In genomic region chr3:131315957-131316510, GRCm38 (mm10) we compare ENCODE assay signal across 15 mouse cellular contexts. TPM values are rescaled to one million over a fixed set of nuclear protein-coding genes. Genes with fewer than 3 reads are reported as not detected.
DNase-seq lines count a peak whose midpoint lies in the region; ATAC-seq and TF ChIP-seq lines count a peak whose summit lies in the region.
"Had no signal": no experiment of that assay in that cellular context is flagged by ENCODE, and none has a peak within 500 bp of the region (broad histone marks: within the 10 kb centered on the region; RNA-seq: fewer than 3 reads in every experiment).

No protein-coding gene starts in this region.

- WGBS in forebrain, embryonic 12.5 days = 49% methylated on average over 4 of the region's 4 CpGs
- WGBS in forebrain, postnatal 0 days = 45% methylated on average over 4 of the region's 4 CpGs
- 43% methylated on average over 4 of the region's 4 CpGs for WGBS in kidney, embryonic 14.5 days
- WGBS in embryonic facial prominence, embryonic 14.5 days = 60% methylated on average over 4 of the region's 4 CpGs
- 52% methylated on average over 4 of the region's 4 CpGs for WGBS in limb, embryonic 14.5 days

- H3K4me1 ChIP-seq in forebrain, embryonic 12.5 days = peaks cover 9% of the 10 kb centered on the region
- no peaks in the 10 kb centered on the region for H3K4me1 ChIP-seq in forebrain, postnatal 0 days (ENCODE audit: insufficient read depth)
- H3K4me1 ChIP-seq in kidney, embryonic 14.5 days (ENCODE audit: control insufficient read depth, insufficient read depth, low read length) = no peaks in the 10 kb centered on the region
- H3K4me1 ChIP-seq in embryonic facial prominence, embryonic 14.5 days (ENCODE audit: control insufficient read depth, insufficient read depth, low read length) = peaks cover 4% of the 10 kb centered on the region; the same call in 1 of the 2 replicates
- H3K4me1 ChIP-seq in limb, embryonic 14.5 days (ENCODE audit: control insufficient read depth, insufficient read depth, low read length) = peaks cover 12% of the 10 kb centered on the region

- TF ChIP-seq CTCF in forebrain, postnatal 0 days (IDR thresholded peaks at IDR 0.05; ENCODE audit: low read depth) = no peak

- TF ChIP-seq POLR2A in limb, embryonic 14.5 days (IDR thresholded peaks at IDR 0.05; ENCODE audit: borderline replicate concordance, extremely low read depth, insufficient read depth, insufficient read length) = no peak

- intact Hi-C loops in left cerebral cortex, postnatal 4 days (cut with DNase I) = no loop called here

- H3K9ac ChIP-seq in forebrain, embryonic 12.5 days = no peak overlapping the region
- no peak overlapping the region for H3K9ac ChIP-seq in forebrain, postnatal 0 days
- H3K9ac ChIP-seq in kidney, embryonic 14.5 days (ENCODE audit: low read depth, low read length) = no peak overlapping the region
- H3K9ac ChIP-seq in embryonic facial prominence, embryonic 14.5 days (ENCODE audit: low read depth, low read length) = no peak overlapping the region
- H3K9ac ChIP-seq in limb, embryonic 14.5 days (ENCODE audit: low read depth, low read length, severe bottlenecking) = no peak overlapping the region
- H3K9ac ChIP-seq: liver, postnatal 0 days had no signal

- ATAC-seq in forebrain, embryonic 12.5 days (ENCODE audit: low FRiP score) = 0 out of 2 replicates have a peak, but pooled peaks have one; percentile 17
- no peak for ATAC-seq in forebrain, postnatal 0 days
- ATAC-seq in kidney, embryonic 14.5 days (ENCODE audit: low FRiP score, low TSS enrichment) = 0 out of 2 replicates have a peak, but pooled peaks have one; percentile 40
- ATAC-seq in embryonic facial prominence, embryonic 14.5 days (ENCODE audit: low read depth) = peak; percentile 53; the same call in 1 of the 2 replicates
- ATAC-seq in limb, embryonic 14.5 days (ENCODE audit: low FRiP score, low read depth) = no peak
- ATAC-seq: liver, postnatal 0 days had no signal

- no peak overlapping the region for H3K27ac ChIP-seq in forebrain, embryonic 12.5 days
- H3K27ac ChIP-seq in forebrain, postnatal 0 days (ENCODE audit: low read depth, low read length) = no peak overlapping the region
- H3K27ac ChIP-seq in kidney, embryonic 14.5 days (ENCODE audit: low read depth, low read length) = no peak overlapping the region
- H3K27ac ChIP-seq in embryonic facial prominence, embryonic 14.5 days (replicated peaks; ENCODE audit: low read depth, low read length) = no peak overlapping the region
- H3K27ac ChIP-seq in limb, embryonic 14.5 days (replicated peaks; ENCODE audit: low read depth, low read length) = no peak overlapping the region
- H3K27ac ChIP-seq: gastrocnemius, adult 2 months; kidney, postnatal 0 days had no signal

- H3K36me3 ChIP-seq in forebrain, embryonic 12.5 days (replicated peaks) = no peaks in the 10 kb centered on the region
- no peaks in the 10 kb centered on the region for H3K36me3 ChIP-seq in forebrain, postnatal 0 days (ENCODE audit: insufficient read depth)
- H3K36me3 ChIP-seq in kidney, embryonic 14.5 days (ENCODE audit: control insufficient read depth, insufficient read depth, low read length) = no peaks in the 10 kb centered on the region
- H3K36me3 ChIP-seq in embryonic facial prominence, embryonic 14.5 days (ENCODE audit: control insufficient read depth, insufficient read depth, low read length) = no peaks in the 10 kb centered on the region
- no peaks in the 10 kb centered on the region for H3K36me3 ChIP-seq in limb, embryonic 14.5 days (ENCODE audit: control insufficient read depth, insufficient read depth, low read length)

- no peak overlapping the region for H3K4me3 ChIP-seq in forebrain, embryonic 12.5 days (replicated peaks)
- no peak overlapping the region for H3K4me3 ChIP-seq in forebrain, postnatal 0 days (ENCODE audit: low read depth, low read length)
- no peak overlapping the region for H3K4me3 ChIP-seq in kidney, embryonic 14.5 days (ENCODE audit: low read length)
- no peak overlapping the region for H3K4me3 ChIP-seq in embryonic facial prominence, embryonic 14.5 days (ENCODE audit: low read depth, low read length)
- H3K4me3 ChIP-seq in limb, embryonic 14.5 days (replicated peaks; ENCODE audit: low read length) = no peak overlapping the region
- H3K4me3 ChIP-seq: gastrocnemius, adult 2 months had no signal

- H3K4me2 ChIP-seq in forebrain, embryonic 12.5 days = no peak overlapping the region
- H3K4me2 ChIP-seq in forebrain, postnatal 0 days (ENCODE audit: low read depth) = no peak overlapping the region
- no peak overlapping the region for H3K4me2 ChIP-seq in kidney, embryonic 14.5 days (replicated peaks; ENCODE audit: low read depth, low read length)
- no peak overlapping the region for H3K4me2 ChIP-seq in embryonic facial prominence, embryonic 14.5 days (ENCODE audit: low read depth, low read length)
- H3K4me2 ChIP-seq in limb, embryonic 14.5 days (replicated peaks; ENCODE audit: low read depth, low read length, severe bottlenecking) = peak overlapping the region; percentile 13; the same call in 1 of the 2 replicates

- H3K27me3 ChIP-seq in forebrain, embryonic 12.5 days = no peaks in the 10 kb centered on the region; the same call in 1 of the 2 replicates
- no peaks in the 10 kb centered on the region for H3K27me3 ChIP-seq in forebrain, postnatal 0 days (ENCODE audit: insufficient read depth, low read length)
- H3K27me3 ChIP-seq in kidney, embryonic 14.5 days (ENCODE audit: control insufficient read depth, insufficient read depth, low read length) = no peaks in the 10 kb centered on the region
- H3K27me3 ChIP-seq in embryonic facial prominence, embryonic 14.5 days (replicated peaks; ENCODE audit: control insufficient read depth, insufficient read depth, low read length) = no peaks in the 10 kb centered on the region
- no peaks in the 10 kb centered on the region for H3K27me3 ChIP-seq in limb, embryonic 14.5 days (ENCODE audit: control insufficient read depth, insufficient read depth, low read length)

- DNase-seq in forebrain, postnatal 0 days = no peak
- DNase-seq in kidney, adult 9 months = no peak
- DNase-seq in embryonic facial prominence, embryonic 14.5 days (ENCODE audit: low spot score) = peak; percentile 40
- DNase-seq in limb, embryonic 14.5 days (ENCODE audit: low spot score) = no peak
- no peak for DNase-seq in left cerebral cortex, postnatal 4 days
- DNase-seq in urinary bladder, postnatal 14 days (ENCODE audit: low spot score) = no peak
- DNase-seq: adrenal gland, postnatal 25 days; gastrocnemius, adult 2 months; layer of hippocampus, adult 9-11 months; liver, postnatal 0 days; spleen, adult 18-20 months had no signal

- H3K9me3 ChIP-seq in forebrain, embryonic 12.5 days = no peaks in the 10 kb centered on the region
- H3K9me3 ChIP-seq in forebrain, postnatal 0 days (ENCODE audit: low read length) = no peaks in the 10 kb centered on the region
- H3K9me3 ChIP-seq in kidney, embryonic 14.5 days (ENCODE audit: control insufficient read depth, low read length) = no peaks in the 10 kb centered on the region
- no peaks in the 10 kb centered on the region for H3K9me3 ChIP-seq in embryonic facial prominence, embryonic 14.5 days (ENCODE audit: control insufficient read depth, low read length)
- H3K9me3 ChIP-seq in limb, embryonic 14.5 days (ENCODE audit: control insufficient read depth, low read length) = no peaks in the 10 kb centered on the region

RNA-seq across cellular contexts. Expression of gene Cyp2u1, which starts 13.0 kb away (rescaled TPM):
- polyA plus RNA-seq in forebrain, embryonic 12.5 days (2016; fragmentation: Nextera tagmentation; extraction: Ambion mirVana) = 2.1 and 3.2 TPM in 2 replicates
- 10.7 and 14.7 TPM in 2 replicates for total RNA-seq in forebrain, postnatal 0 days (2014; rRNA removed)
- 8.7 and 11.0 TPM in 2 replicates for polyA plus RNA-seq in forebrain, postnatal 0 days (2015; fragmentation: Nextera tagmentation; extraction: Ambion mirVana)
- 1.4 and 2.4 TPM in 2 replicates for polyA plus RNA-seq in kidney, embryonic 14.5 days (2014; fragmentation: Nextera tagmentation; extraction: Ambion mirVana)
- 2.0 and 2.4 TPM in 2 replicates for polyA plus RNA-seq in embryonic facial prominence, embryonic 14.5 days (2014; fragmentation: Nextera tagmentation; extraction: Ambion mirVana)
- polyA plus RNA-seq in limb, embryonic 14.5 days (2012; rRNA removed) = 1.2 and 1.4 TPM in 2 replicates
- 1.7 and 1.8 TPM in 2 replicates for polyA plus RNA-seq in limb, embryonic 14.5 days (2014; fragmentation: Nextera tagmentation; extraction: Ambion mirVana)
- total RNA-seq in left cerebral cortex, postnatal 4 days (2021) = 10 to 100 TPM; 13.1 to 14.4 TPM
- total RNA-seq: monocyte, adult 5-6 weeks had no signal

RNA-seq across cellular contexts. Expression of gene Hadh, which starts 44.1 kb away (rescaled TPM):
- 46.6 and 55.3 TPM in 2 replicates for polyA plus RNA-seq in forebrain, embryonic 12.5 days (2016; fragmentation: Nextera tagmentation; extraction: Ambion mirVana)
- total RNA-seq in forebrain, postnatal 0 days (2014; rRNA removed) = 14.0 and 21.0 TPM in 2 replicates
- 30.3 and 33.0 TPM in 2 replicates for polyA plus RNA-seq in forebrain, postnatal 0 days (2015; fragmentation: Nextera tagmentation; extraction: Ambion mirVana)
- polyA plus RNA-seq in kidney, embryonic 14.5 days (2014; fragmentation: Nextera tagmentation; extraction: Ambion mirVana) = 130 and 134 TPM in 2 replicates
- polyA plus RNA-seq in embryonic facial prominence, embryonic 14.5 days (2014; fragmentation: Nextera tagmentation; extraction: Ambion mirVana) = 110 and 112 TPM in 2 replicates
- 106 TPM in 2 replicates for polyA plus RNA-seq in limb, embryonic 14.5 days (2012; rRNA removed)
- 116 and 123 TPM in 2 replicates for polyA plus RNA-seq in limb, embryonic 14.5 days (2014; fragmentation: Nextera tagmentation; extraction: Ambion mirVana)
- total RNA-seq in left cerebral cortex, postnatal 4 days (2021) = 10 to 100 TPM; 16.5 to 18.2 TPM

Comparison
In these comparisons a context has a peak if more than half of its experiments do, and no peak if none do; other contexts are left out.
1. ATAC-seq: peak in forebrain, embryonic 12.5 days (single experiment), kidney, embryonic 14.5 days (single experiment) and embryonic facial prominence, embryonic 14.5 days (single experiment); none in forebrain, postnatal 0 days (single experiment) and limb, embryonic 14.5 days (single experiment).